Comparison of ENCODE assay signal across 16 mouse cellular contexts in genomic region chr9:31346575-31347080, GRCm38 (mm10). TPM values are rescaled to one million over a fixed set of nuclear protein-coding genes. Genes with fewer than 3 reads are reported as not detected.
DNase-seq lines count a peak whose midpoint lies in the region; ATAC-seq lines count a peak whose summit lies in the region.
"Had no signal": no experiment of that assay in that cellular context is flagged by ENCODE, and none has a peak within 500 bp of the region (broad histone marks: within the 10 kb centered on the region; RNA-seq: fewer than 3 reads in every experiment).

No protein-coding gene starts in this region.

- DNase-seq in heart, adult 11 months, result peak; percentile 89
- no peak for DNase-seq in heart, postnatal 25 days (ENCODE audit: low spot score)
- peak; percentile 15 for DNase-seq in kidney, adult 9 months
- peak; percentile 26 for DNase-seq in kidney, postnatal 10 days
- peak; percentile 36 for DNase-seq in lung, postnatal 36 days
- DNase-seq: B cell, adult 2 months; cerebellum, postnatal 14 days; layer of hippocampus, adult 9-11 months; liver, postnatal 0 days; thymus, adult 18-20 months had no signal

- H3K9me3 ChIP-seq in kidney, embryonic 16.5 days (ENCODE audit: low read length), result no peaks in the 10 kb centered on the region
- H3K9me3 ChIP-seq: embryonic facial prominence, embryonic 12.5 days; forebrain, embryonic 15.5 days had no signal

- H3K4me3 ChIP-seq in kidney, embryonic 16.5 days (ENCODE audit: low read length), result no peak overlapping the region
- H3K4me3 ChIP-seq: embryonic facial prominence, embryonic 12.5 days; forebrain, embryonic 15.5 days had no signal

- intact Hi-C loops in heart, postnatal 25 days (cut with DNase I), result no loop called here

- no peaks in the 10 kb centered on the region for H3K36me3 ChIP-seq in kidney, embryonic 16.5 days (ENCODE audit: insufficient read depth, low read length)

- H3K4me2 ChIP-seq in kidney, embryonic 16.5 days (replicated peaks; ENCODE audit: low read depth, low read length), result no peak overlapping the region
- H3K4me2 ChIP-seq: embryonic facial prominence, embryonic 12.5 days; forebrain, embryonic 15.5 days; hindbrain, embryonic 14.5 days had no signal

- H3K27ac ChIP-seq in kidney, embryonic 16.5 days (ENCODE audit: low read length), result no peak overlapping the region
- H3K27ac ChIP-seq: embryonic facial prominence, embryonic 12.5 days; forebrain, embryonic 15.5 days; hindbrain, embryonic 14.5 days had no signal

- no peak for ATAC-seq in kidney, embryonic 16.5 days (ENCODE audit: low FRiP score, low TSS enrichment)
- no peak for ATAC-seq in activated CD4-positive, CD25-positive, alpha-beta regulatory T cell, adult 4 months
- ATAC-seq: forebrain, embryonic 15.5 days; liver, postnatal 0 days; Patski had no signal

- H3K9ac ChIP-seq in kidney, embryonic 16.5 days (replicated peaks; ENCODE audit: low read length), result no peak overlapping the region
- H3K9ac ChIP-seq: embryonic facial prominence, embryonic 12.5 days; forebrain, embryonic 15.5 days; hindbrain, embryonic 14.5 days; liver, postnatal 0 days had no signal

- no peaks in the 10 kb centered on the region for H3K4me1 ChIP-seq in kidney, embryonic 16.5 days (ENCODE audit: insufficient read depth, low read length)

- H3K27me3 ChIP-seq in kidney, embryonic 16.5 days (ENCODE audit: insufficient read depth, low read length), result no peaks in the 10 kb centered on the region
- H3K27me3 ChIP-seq: embryonic facial prominence, embryonic 12.5 days; forebrain, embryonic 15.5 days; Patski had no signal

- 72% methylated on average over 15 of the region's 15 CpGs for WGBS in kidney, embryonic 16.5 days

RNA-seq across cellular contexts. Expression of gene Nfrkb, which starts 39.4 kb away (rescaled TPM):
- 10 to 100 TPM in 1 of 2 experiments, 1 to 10 TPM in 1; 8.8 to 11.4 TPM for total RNA-seq in heart, postnatal 25 days (2021)
- 21.9 and 23.4 TPM in 2 replicates for polyA plus RNA-seq in kidney, embryonic 16.5 days (2015; fragmentation: Nextera tagmentation; extraction: Ambion mirVana)
- 10 to 100 TPM; 26.8 to 32.0 TPM for polyA plus RNA-seq in activated CD4-positive, CD25-positive, alpha-beta regulatory T cell, adult 4 months (2017; shearing (Covaris generic))
